Mouse (Mus musculus) heart, embryonic 13.5 days (tissue): ENCODE measurements at regions not wholly inside any gene's neighbourhood (a gene's known extent, or its start where the extent isn't known, plus 50 kb on each side); places are given as distances from the start of the nearest gene placed in this dataset.

Experiments
- ATAC-seq: fragments of 200-750 bp; cut with Nextera tagmentation; 2 replicates; pipeline ENCODE4 v1.8.0; 2017; ENCODE audit warnings: moderate TSS enrichment; ENCODE audit not compliant: insufficient number of reproducible peaks, low FRiP score, low TSS enrichment; ENCODE audit errors: extremely low read depth
- H3K27ac ChIP-seq: fragments of 300-500 bp; sonication (generic); replicated peaks from 2 replicates; pipeline ENCODE4 v1.5.1; 2015; ENCODE audit warnings: moderate library complexity, mild to moderate bottlenecking, inconsistent platforms
- H3K27me3 ChIP-seq: fragments of 300-500 bp; sonication (generic); replicated peaks from 2 replicates; pipeline ENCODE4 v1.6.1; 2015; ENCODE audit warnings: mild to moderate bottlenecking, inconsistent platforms
- H3K36me3 ChIP-seq: fragments of 300-500 bp; sonication (generic); 2 replicates; pipeline ENCODE4 v1.6.1; 2015; ENCODE audit warnings: mild to moderate bottlenecking, inconsistent platforms
- H3K4me1 ChIP-seq: fragments of 300-500 bp; sonication (generic); 2 replicates; pipeline ENCODE4 v1.6.1; 2015; ENCODE audit warnings: inconsistent platforms
- H3K4me2 ChIP-seq: fragments of 300-500 bp; sonication (generic); 2 replicates; pipeline ENCODE4 v1.6.1; 2015; ENCODE audit warnings: inconsistent platforms, mild to moderate bottlenecking, moderate library complexity
- H3K4me3 ChIP-seq: fragments of 300-500 bp; sonication (generic); 2 replicates; pipeline ENCODE4 v1.5.1; 2015; ENCODE audit warnings: moderate library complexity, mild to moderate bottlenecking, inconsistent platforms
- H3K9ac ChIP-seq: fragments of 300-500 bp; sonication (generic); 2 replicates; pipeline ENCODE4 v1.6.1; 2015; ENCODE audit warnings: inconsistent platforms, mild to moderate bottlenecking, moderate library complexity
- H3K9me3 ChIP-seq: fragments of 300-500 bp; sonication (generic); 2 replicates; pipeline ENCODE4 v1.6.1; 2016; ENCODE audit warnings: inconsistent platforms
- WGBS: fragments of 180-500 bp; shearing (Covaris S2); methylation state at CpG from one replicate; pipeline ENCODE4 v1.1.7; 2015; ENCODE audit warnings: mixed read lengths; 5-methylcytosine and 5-hydroxymethylcytosine counted together

- Histone ChIP-seq H3K27me3 (no peaks in the 10 kb centered on the region), H3K36me3 (no peaks in the 10 kb centered on the region), H3K9ac (no peak overlapping the region), H3K9me3 (no peaks in the 10 kb centered on the region), H3K27ac (no peak overlapping the region), H3K4me1 (peaks cover 8% of the 10 kb centered on the region), H3K4me3 (no peak overlapping the region), H3K4me2 (peak overlapping the region; percentile 49)
- no peak for ATAC-seq
- 9% methylated on average over 7 of the region's 7 CpGs for WGBS
Observed at GRCm38 (mm10) chr12:97612373-97612772, 646.9 kb downstream of the Galc start.
